Mouse (Mus musculus) CH12F3 (cell line): Measurements from ENCODE around the gene Nxph1.

Experiments
- in situ Hi-C: fragments of 300-500 bp; cut with MboI; formaldehyde crosslinking; loops from 2 replicates; pipeline ENCODE4 v1.14.3; 2020; ENCODE audit warnings: low sequenced_read_pairs

Gene Nxph1

GRCm38 (mm10) chr6:9119136-9119535 lies 170.9 kb downstream of the Nxph1 start:
- in situ Hi-C loops = no loop called here

GRCm38 (mm10) chr6:9124321-9124914 lies 176.2 kb downstream of the Nxph1 start:
- in situ Hi-C loops = no loop called here

GRCm38 (mm10) chr6:9133589-9134279 lies 185.5 kb downstream of the Nxph1 start:
- in situ Hi-C loops = no loop called here

- in situ Hi-C loops = no loop called here
Measured at GRCm38 (mm10) chr6:9147966-9148365, 199.7 kb downstream of the Nxph1 start.

- in situ Hi-C loops = no loop called here
Measured at GRCm38 (mm10) chr6:9149791-9150190, 201.6 kb downstream of the Nxph1 start.

GRCm38 (mm10) chr6:9159191-9159590 lies 211.0 kb downstream of the Nxph1 start:
- in situ Hi-C loops = no loop called here

GRCm38 (mm10) chr6:9182477-9182876 lies 234.2 kb downstream of the Nxph1 start:
- in situ Hi-C loops = no loop called here

GRCm38 (mm10) chr6:9210730-9211129 lies 262.5 kb downstream of the Nxph1 start:
- in situ Hi-C loops = no loop called here

GRCm38 (mm10) chr6:9220724-9221453 lies 272.7 kb downstream of the Nxph1 start:
- in situ Hi-C loops = no loop called here

- in situ Hi-C loops = no loop called here
Measured at GRCm38 (mm10) chr6:9234802-9235201, 286.6 kb downstream of the Nxph1 start.

GRCm38 (mm10) chr6:9267998-9268397 lies 319.8 kb downstream of the Nxph1 start:
- in situ Hi-C loops = no loop called here
